Mouse (Mus musculus) stomach, embryonic 16.5 days (tissue): Measurements from ENCODE around the gene F3. TPM values are rescaled to one million over a fixed set of nuclear protein-coding genes. Genes with fewer than 3 reads are reported as not detected.
"Not testable (repeated sequence)": the region's sequence is repeated elsewhere in the genome, so short reads cannot be mapped to it uniquely, and the experiment has no call there.

Experiments used
- ATAC-seq: fragments of 200-750 bp; cut with Nextera tagmentation; 2 replicates; pipeline ENCODE4 v1.8.0; 2017; ENCODE audit warnings: moderate number of reproducible peaks, moderate TSS enrichment; ENCODE audit not compliant: insufficient read depth, low FRiP score
- H3K27ac ChIP-seq: fragments of 300-500 bp; sonication (generic); 2 replicates; pipeline ENCODE4 v1.5.1; 2014; ENCODE audit warnings: low read length
- H3K27me3 ChIP-seq: fragments of 300-500 bp; sonication (generic); 2 replicates; pipeline ENCODE4 v1.6.1; 2014; ENCODE audit warnings: low read length, control low read depth, mixed read lengths; ENCODE audit not compliant: control insufficient read depth, insufficient read depth
- H3K36me3 ChIP-seq: fragments of 300-500 bp; sonication (generic); 2 replicates; pipeline ENCODE4 v1.6.1; 2014; ENCODE audit warnings: low read length; ENCODE audit not compliant: control insufficient read depth, insufficient read depth
- H3K4me1 ChIP-seq: fragments of 300-500 bp; sonication (generic); 2 replicates; pipeline ENCODE4 v1.6.1; 2014; ENCODE audit warnings: low read length, control low read depth, mixed read lengths; ENCODE audit not compliant: control insufficient read depth, insufficient read depth
- H3K4me2 ChIP-seq: fragments of 300-500 bp; sonication (generic); 2 replicates; pipeline ENCODE4 v1.6.1; 2014; ENCODE audit warnings: low read depth, low read length, mixed read lengths
- H3K4me3 ChIP-seq: fragments of 300-500 bp; sonication (generic); replicated peaks from 2 replicates; pipeline ENCODE4 v1.5.1; 2014; ENCODE audit warnings: mild to moderate bottlenecking, low read length
- H3K9ac ChIP-seq: fragments of 300-500 bp; sonication (generic); 2 replicates; pipeline ENCODE4 v1.6.1; 2014; ENCODE audit warnings: low read length
- H3K9me3 ChIP-seq: fragments of 300-500 bp; sonication (generic); replicated peaks from 2 replicates; pipeline ENCODE4 v1.6.1; 2016; ENCODE audit warnings: low read length, control low read depth; ENCODE audit not compliant: control insufficient read depth
- WGBS: fragments of 180-500 bp; shearing (Covaris S2); extraction: QIAGEN DNeasy Blood & Tissue Kit; methylation state at CpG from one replicate; pipeline ENCODE4 v1.1.7; 2014; 5-methylcytosine and 5-hydroxymethylcytosine counted together
- polyA plus RNA-seq: library from polyadenylated mRNA; unstranded; fragments of >200 nt; fragmentation: Nextera tagmentation; extraction: Ambion mirVana; gene quantifications from 2 replicates; pipeline ENCODE4 v1.2.1, GENCODE M21; 2015

F3 gene
- polyA plus RNA-seq, 1 experiment from 2014 or later, result 39.0 TPM

- not testable (repeated sequence) for H3K4me1 ChIP-seq, H3K9ac ChIP-seq
- WGBS, result 87% methylated on average over 4 of the region's 4 CpGs
Measured at GRCm38 (mm10) chr3:121741186-121741848, 18.0 kb downstream of the F3 start.

GRCm38 (mm10) chr3:121754319-121755090 is 31.2 kb downstream of the F3 start:
- not testable (repeated sequence) for H3K36me3 ChIP-seq, H3K4me1 ChIP-seq, H3K27me3 ChIP-seq, ATAC-seq, H3K4me2 ChIP-seq, H3K9ac ChIP-seq, H3K9me3 ChIP-seq, H3K4me3 ChIP-seq
- WGBS, result 65% methylated on average over 10 of the region's 10 CpGs
- peak overlapping the region; percentile 42; the same call in 1 of the 2 replicates for H3K27ac ChIP-seq

More at GRCm38 (mm10) chr3:121741186-121741848, 18.0 kb downstream of the F3 start:
- not testable (repeated sequence) for H3K4me2 ChIP-seq, ATAC-seq, H3K4me3 ChIP-seq, H3K9me3 ChIP-seq, H3K27me3 ChIP-seq, H3K36me3 ChIP-seq, H3K27ac ChIP-seq

GRCm38 (mm10) chr3:121755152-121755551 is 31.8 kb downstream of the F3 start:
- H3K36me3 ChIP-seq, result peaks cover 10% of the 10 kb centered on the region; the same call in 1 of the 2 replicates
- H3K4me1 ChIP-seq, result 0 out of 2 replicates have a peak, but pooled peaks cover 8% of the 10 kb centered on the region
- no peak overlapping the region for H3K4me2 ChIP-seq
- H3K9ac ChIP-seq, result no peak overlapping the region
- no peak overlapping the region for H3K4me3 ChIP-seq
- H3K9me3 ChIP-seq, result no peaks in the 10 kb centered on the region
- no peak for ATAC-seq
- no peaks in the 10 kb centered on the region for H3K27me3 ChIP-seq
- 28% methylated on average over 3 of the region's 3 CpGs for WGBS
- H3K27ac ChIP-seq, result no peak overlapping the region; the same call in 1 of the 2 replicates

GRCm38 (mm10) chr3:121758373-121758772 is 35.0 kb downstream of the F3 start:
- peak overlapping the region; percentile 85 for H3K27ac ChIP-seq
- H3K9ac ChIP-seq, result 0 out of 2 replicates have a peak overlapping the region, but pooled peaks have one; percentile 33
- H3K27me3 ChIP-seq, result no peaks in the 10 kb centered on the region
- no peak overlapping the region for H3K4me2 ChIP-seq
- H3K36me3 ChIP-seq, result peaks cover 13% of the 10 kb centered on the region
- 25% methylated on average over 7 of the region's 7 CpGs for WGBS
- no peak overlapping the region for H3K4me3 ChIP-seq
- no peaks in the 10 kb centered on the region for H3K9me3 ChIP-seq
- ATAC-seq, result peak; percentile 82
- 0 out of 2 replicates have a peak, but pooled peaks cover 8% of the 10 kb centered on the region for H3K4me1 ChIP-seq

GRCm38 (mm10) chr3:121762056-121762852 is 38.9 kb downstream of the F3 start:
- 59% methylated on average over 4 of the region's 4 CpGs for WGBS

GRCm38 (mm10) chr3:121766048-121766447 is 42.7 kb downstream of the F3 start:
- ATAC-seq, result no peak
- H3K36me3 ChIP-seq, result peaks cover 32% of the 10 kb centered on the region
- no peak overlapping the region for H3K27ac ChIP-seq
- H3K4me3 ChIP-seq, result no peak overlapping the region
- no peaks in the 10 kb centered on the region for H3K4me1 ChIP-seq
- no peaks in the 10 kb centered on the region for H3K27me3 ChIP-seq
- H3K4me2 ChIP-seq, result no peak overlapping the region
- H3K9ac ChIP-seq, result no peak overlapping the region
- H3K9me3 ChIP-seq, result no peaks in the 10 kb centered on the region

More at GRCm38 (mm10) chr3:121762056-121762852, 38.9 kb downstream of the F3 start:
- no peaks in the 10 kb centered on the region for H3K9me3 ChIP-seq
- H3K4me3 ChIP-seq, result no peak overlapping the region
- no peak overlapping the region for H3K9ac ChIP-seq
- no peaks in the 10 kb centered on the region for H3K27me3 ChIP-seq
- H3K4me1 ChIP-seq, result 0 out of 2 replicates have a peak, but pooled peaks cover 8% of the 10 kb centered on the region
- no peak overlapping the region for H3K4me2 ChIP-seq
- peaks cover 18% of the 10 kb centered on the region for H3K36me3 ChIP-seq
- ATAC-seq, result no peak; the same call in 1 of the 2 replicates
- no peak overlapping the region for H3K27ac ChIP-seq

- 80% methylated on average over 5 of the region's 5 CpGs for WGBS
- Histone ChIP-seq H3K9me3 (no peaks in the 10 kb centered on the region), H3K27ac (no peak overlapping the region), H3K4me1 (no peaks in the 10 kb centered on the region), H3K4me2 (no peak overlapping the region), H3K9ac (no peak overlapping the region), H3K4me3 (no peak overlapping the region), H3K36me3 (peaks cover 36% of the 10 kb centered on the region), H3K27me3 (no peaks in the 10 kb centered on the region)
- no peak for ATAC-seq
Measured at GRCm38 (mm10) chr3:121766818-121767217, 43.5 kb downstream of the F3 start.

- no peak overlapping the region for H3K4me2 ChIP-seq
- H3K27ac ChIP-seq, result no peak overlapping the region
- H3K9ac ChIP-seq, result no peak overlapping the region
- H3K27me3 ChIP-seq, result no peaks in the 10 kb centered on the region
- H3K9me3 ChIP-seq, result no peaks in the 10 kb centered on the region
- ATAC-seq, result no peak
- WGBS, result 91% methylated on average over 3 of the region's 3 CpGs
- H3K36me3 ChIP-seq, result peaks cover 30% of the 10 kb centered on the region
- H3K4me1 ChIP-seq, result no peaks in the 10 kb centered on the region
- H3K4me3 ChIP-seq, result no peak overlapping the region
Measured at GRCm38 (mm10) chr3:121768770-121769169, 45.4 kb downstream of the F3 start.
